Mouse (Mus musculus): ENCODE results near the gene Glb1l. TPM values are rescaled to one million over a fixed set of nuclear protein-coding genes. Genes with fewer than 3 reads are reported as not detected.

The Glb1l gene
- polyA plus RNA-seq (2012; ENCODE audit: low replicate concordance) = 0.58 and 0.97 TPM in 2 replicates

DNA sequence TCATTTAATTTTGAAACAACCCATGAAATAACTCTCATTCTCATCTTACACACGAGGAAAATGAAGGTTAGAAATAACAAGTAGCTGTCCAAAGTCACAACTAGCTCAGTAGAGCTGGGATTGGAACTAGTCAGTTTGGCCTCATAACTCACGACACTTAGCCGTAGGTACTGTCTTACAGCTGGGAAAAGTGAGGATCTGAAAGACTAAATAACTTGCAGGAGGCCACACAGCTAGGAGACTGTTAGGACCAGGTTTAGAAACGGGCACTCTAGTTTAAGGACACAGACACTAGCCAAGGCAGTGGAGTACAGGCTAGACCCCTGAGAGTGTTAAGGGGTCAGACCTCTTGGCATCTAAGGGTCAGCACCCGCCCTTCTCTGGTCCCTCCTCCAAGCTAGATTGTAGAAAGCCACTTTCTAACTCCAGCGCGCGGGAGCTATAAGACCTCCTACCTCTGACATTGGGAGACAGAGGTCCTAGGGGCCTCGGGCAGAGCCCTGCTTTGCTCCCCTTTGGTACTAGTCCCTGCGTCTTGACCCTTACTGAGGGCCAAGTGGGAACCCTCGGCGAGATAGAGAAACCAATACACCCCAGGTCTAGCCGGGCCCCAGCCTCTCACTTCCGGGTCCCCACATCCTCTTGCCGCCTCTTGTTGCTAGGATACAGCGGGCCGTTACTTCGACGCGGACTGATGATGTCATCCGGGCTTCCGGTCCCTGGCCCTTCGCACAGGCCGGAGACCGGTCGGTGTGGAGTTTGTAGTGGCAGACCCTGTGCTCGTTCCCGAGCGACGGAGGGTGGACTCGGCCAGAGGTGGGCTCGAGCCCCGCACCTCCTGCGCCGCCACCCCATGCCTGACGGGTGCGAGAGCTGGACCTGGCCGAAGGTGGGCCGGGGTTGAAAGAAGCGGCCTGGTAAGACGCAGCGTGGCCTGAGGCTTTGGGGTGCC, at the start of gene Glb1l, which contains the start of gene Stk16:
Gene Glb1l (minus strand): TSS at position 678 of the 952 bp plus-strand sequence.
Gene Stk16 (plus strand): TSS at position 703 of the 952 bp plus-strand sequence.

DNA sequence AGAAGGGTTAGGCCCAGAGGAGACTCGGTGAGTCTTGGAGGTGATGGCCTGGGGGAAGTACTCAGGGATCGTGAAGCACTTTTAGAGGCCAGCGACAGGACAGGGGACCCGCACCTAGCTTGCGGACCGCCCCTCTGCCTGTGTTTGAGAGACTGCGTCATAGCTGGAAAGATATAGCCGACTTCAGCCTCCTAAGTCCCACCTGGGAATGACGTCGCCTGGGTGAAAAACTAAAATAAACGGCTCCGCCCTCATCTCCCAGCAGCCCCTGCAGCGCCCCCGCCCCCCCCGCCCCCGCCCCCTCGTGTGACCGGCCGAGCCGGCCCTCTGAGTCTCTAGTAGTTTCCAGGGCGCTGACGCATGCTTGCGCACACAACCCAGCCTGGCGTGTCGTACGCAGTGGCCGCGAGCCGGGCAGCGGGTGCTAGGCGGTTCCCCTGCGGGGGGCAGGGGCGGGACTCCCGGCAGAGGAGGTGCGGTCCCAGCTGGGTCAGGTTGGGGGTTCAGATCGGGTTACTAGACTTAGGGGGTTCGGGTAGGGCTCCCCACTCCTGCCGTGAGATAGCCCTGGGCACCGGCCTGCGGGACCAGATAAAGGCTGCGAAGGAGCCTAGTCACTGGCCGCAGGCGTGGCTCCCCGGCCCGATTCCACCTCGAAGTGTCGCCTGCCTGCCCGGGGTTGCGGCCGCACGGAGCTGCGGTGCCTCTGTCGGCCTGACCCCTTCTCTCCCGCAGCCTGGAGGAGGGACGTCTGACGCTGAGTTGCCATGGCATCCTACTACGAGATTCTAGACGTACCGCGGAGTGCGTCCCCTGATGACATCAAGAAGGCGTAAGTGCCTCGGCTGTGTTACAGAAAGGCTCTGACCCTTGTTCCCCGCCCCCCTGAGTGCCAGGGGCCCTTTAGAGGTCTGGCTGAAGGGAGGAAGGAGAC, 25.8 kb upstream of the Glb1l start, which contains the start of gene Dnajb2:
Gene Dnajb2 (plus strand): TSS at position 290 of the 934 bp plus-strand sequence.

DNA sequence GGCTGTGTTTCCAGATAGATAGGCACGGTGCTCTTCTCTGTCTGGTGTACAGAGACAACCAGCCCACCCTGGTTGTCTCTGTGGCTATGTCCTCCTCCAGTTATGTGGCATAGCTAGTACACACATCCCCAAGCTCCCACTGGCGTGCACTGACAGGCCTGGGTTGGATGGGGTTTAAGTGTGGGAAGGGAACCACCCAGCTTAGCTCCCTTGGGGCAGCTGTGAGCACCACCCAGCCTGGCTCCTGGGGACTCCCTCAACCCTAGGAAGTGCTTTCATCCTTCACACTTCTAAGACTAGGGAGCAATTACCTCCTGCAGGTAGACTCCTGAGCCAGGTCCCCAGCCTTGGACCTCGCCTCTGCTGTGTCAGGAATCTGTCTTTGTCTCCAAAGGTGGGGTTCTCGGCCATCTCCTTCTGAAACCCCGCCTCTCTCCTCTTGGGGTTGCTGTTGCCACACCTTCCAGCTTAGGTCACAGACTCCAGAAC, 21.1 kb upstream of the Glb1l start, which contains the start of gene A630095N17Rik:
Gene A630095N17Rik (minus strand): TSS at position 439 of the 489 bp plus-strand sequence.

DNA sequence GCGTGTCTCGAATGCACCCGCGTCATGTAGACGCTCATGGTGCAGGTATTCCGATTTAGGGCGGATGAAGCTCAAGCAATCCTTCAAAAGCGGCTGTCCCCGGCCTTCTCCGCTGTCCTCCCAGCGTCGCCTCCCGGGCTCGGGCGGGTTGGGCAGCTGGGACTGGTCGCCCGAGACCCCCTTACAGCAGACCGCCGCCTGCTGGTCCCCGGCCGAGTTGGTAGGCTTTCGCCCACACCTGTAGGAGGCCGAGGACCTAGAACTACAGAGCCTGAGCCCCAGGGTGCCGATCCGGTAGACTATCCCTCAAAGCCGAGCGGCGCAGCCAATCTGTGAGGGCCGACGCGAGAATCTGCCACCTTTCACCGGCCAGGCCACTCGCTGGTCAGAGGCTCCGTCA, 8.9 kb upstream of the Glb1l start, which contains the start of gene Tuba4a:
Gene Tuba4a (minus strand): TSS at position 335 of the 400 bp plus-strand sequence.

DNA sequence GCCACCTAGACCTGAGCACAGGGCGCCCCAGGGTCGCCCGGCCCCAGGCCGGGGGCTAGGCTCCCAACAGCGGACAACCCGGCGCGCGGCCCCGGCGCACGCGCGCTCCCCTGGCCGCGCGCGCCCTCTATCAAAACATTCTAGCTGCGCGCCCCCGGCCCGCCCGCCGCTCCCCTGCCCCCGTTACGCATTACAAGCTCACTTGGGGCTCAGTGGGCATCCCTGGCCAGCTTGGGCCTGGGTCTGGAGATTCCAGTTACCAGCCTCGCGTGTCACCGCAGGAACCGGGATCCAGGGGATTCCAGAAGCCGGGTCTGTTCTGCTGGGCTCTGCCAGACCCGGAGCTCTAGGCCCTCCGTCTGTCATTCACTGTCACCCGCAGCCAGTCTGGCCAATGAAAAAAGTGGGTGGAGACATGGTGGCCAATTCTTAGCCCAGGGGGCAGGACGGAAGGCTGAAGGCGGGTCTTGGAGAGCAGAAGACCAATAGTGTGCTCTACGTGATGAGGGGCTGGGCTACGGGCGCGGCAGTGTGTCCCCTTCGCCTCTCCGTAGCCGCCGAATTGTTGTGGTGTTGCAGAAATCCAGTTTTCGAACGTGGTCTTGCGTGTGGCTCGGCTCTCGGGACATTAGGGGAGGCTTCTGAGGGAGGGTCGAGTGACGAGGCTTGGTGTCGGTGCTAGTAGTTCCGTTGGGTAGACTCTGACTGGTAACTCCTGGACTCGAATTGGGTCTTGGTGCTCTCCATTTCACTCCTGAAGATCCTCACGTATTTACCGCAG, 18.8 kb downstream of the Glb1l start, which contains the start of the genes Ankzf1 and Atg9a:
Gene Ankzf1 (plus strand): TSS at position 530 of the 781 bp plus-strand sequence.
Gene Atg9a (minus strand): TSS at position 575 of the 781 bp plus-strand sequence.

DNA sequence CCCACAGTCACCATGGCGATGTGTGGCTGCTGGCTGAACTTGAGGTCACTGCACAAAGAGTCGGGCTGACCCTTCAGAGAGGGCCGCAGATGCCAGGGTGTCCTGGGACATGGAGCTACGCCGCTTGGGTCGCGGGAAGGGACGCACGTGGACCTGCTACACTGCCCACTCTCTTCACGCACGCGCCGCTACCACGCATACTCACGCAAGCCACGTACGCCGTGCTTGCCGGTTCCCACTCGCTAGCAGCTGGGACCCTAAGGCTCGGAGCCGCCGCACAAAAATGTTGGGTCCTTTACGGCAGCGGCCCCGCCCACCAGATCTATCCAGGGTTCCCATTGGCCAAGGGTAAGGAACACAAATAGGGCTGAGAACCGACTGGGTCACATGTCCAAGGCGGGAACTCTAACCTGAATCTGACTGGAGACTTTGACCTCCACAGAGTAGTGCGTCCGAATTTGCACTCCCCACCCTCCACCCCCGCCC, 30.5 kb downstream of the Glb1l start, which contains the start of gene Abcb6:
Gene Abcb6 (minus strand): TSS at position 288 of the 486 bp plus-strand sequence.

DNA sequence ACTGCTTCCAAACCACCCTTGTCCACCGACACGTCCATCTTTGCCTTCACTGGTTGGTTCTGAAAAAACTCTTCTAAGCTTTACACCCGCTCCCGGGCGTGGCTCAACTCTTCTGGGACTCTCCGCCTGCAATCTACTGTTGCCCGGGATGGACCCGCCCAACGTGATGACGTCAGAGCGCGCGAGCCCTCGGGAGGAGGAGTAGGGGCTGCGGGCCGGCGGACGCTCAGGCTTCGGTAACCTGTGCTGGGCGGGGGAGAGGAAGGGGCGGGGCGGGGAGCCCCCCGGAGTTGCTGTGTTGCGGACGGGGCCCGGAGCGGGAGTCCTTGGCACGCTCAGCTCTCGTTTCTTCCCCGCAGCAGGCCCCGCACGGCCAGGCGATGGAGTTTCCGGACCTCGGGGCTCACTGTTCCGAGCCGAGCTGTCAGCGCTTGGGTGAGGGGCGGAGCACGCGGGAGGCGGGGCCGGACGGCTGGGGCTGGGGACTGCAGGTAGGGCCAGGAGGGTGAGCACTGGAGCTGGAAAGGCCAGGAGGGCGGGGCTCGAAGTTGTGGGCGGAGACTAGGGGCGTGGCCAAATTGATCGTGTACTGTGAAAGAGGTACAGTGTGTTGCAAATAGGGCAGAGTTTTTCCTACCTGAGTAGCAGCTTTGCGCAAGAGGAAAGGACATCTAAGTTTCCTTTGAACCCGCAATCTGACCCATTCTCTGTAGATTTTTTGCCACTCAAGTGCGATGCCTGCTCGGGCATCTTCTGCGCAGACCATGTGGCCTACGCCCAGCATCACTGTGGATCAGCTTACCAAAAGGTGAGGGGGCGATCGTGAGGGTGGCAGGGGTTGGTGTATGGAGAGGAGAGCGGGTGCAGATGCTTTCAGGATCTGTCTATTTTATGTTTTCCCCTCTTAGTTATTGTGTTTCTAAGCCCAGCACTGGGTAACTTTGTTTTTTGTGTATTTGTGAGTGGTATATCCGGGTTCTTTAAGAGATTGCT, 41.8 kb downstream of the Glb1l start, which contains the start of gene Zfand2b:
Gene Zfand2b (plus strand): TSS at position 175 of the 993 bp plus-strand sequence.

Other genes with a start within 250 kb of the Glb1l start
- gene Nhej1, start 85.6 kb downstream of the Glb1l start, polyA plus RNA-seq (2012; ENCODE audit: low replicate concordance) = 0.49 and 0.71 TPM in 2 replicates
- 0.15 TPM in 1 of 2 replicates, not detected in the other for gene Slc23a3, start 76.9 kb downstream of the Glb1l start, polyA plus RNA-seq (2012; ENCODE audit: low replicate concordance)
- 63.0 and 65.5 TPM in 2 replicates for gene Cnppd1, start 68.1 kb downstream of the Glb1l start, polyA plus RNA-seq (2012; ENCODE audit: low replicate concordance)
- gene Retreg2, start 68.0 kb downstream of the Glb1l start, polyA plus RNA-seq (2012; ENCODE audit: low replicate concordance) = 81.2 and 167 TPM in 2 replicates
- gene Zfand2b, start 42.2 kb downstream of the Glb1l start, polyA plus RNA-seq (2012; ENCODE audit: low replicate concordance) = 18.0 and 31.8 TPM in 2 replicates
- 0.13 and 7.2 TPM in 2 replicates for gene Abcb6, start 30.4 kb downstream of the Glb1l start, polyA plus RNA-seq (2012; ENCODE audit: low replicate concordance)
- 11.8 and 19.3 TPM in 2 replicates for gene Ankzf1, start 18.7 kb downstream of the Glb1l start, polyA plus RNA-seq (2012; ENCODE audit: low replicate concordance)
- gene Atg9a, start 18.6 kb downstream of the Glb1l start, polyA plus RNA-seq (2012; ENCODE audit: low replicate concordance) = 41.2 and 51.7 TPM in 2 replicates
- gene Stk16, start within 50 bp of the Glb1l start, polyA plus RNA-seq (2012; ENCODE audit: low replicate concordance) = 61.2 and 158 TPM in 2 replicates
- 16.3 and 47.0 TPM in 2 replicates for gene Tuba4a, start 9.1 kb upstream of the Glb1l start, polyA plus RNA-seq (2012; ENCODE audit: low replicate concordance)
- 0.28 TPM in 1 of 2 replicates, not detected in the other for gene A630095N17Rik, start 21.3 kb upstream of the Glb1l start, polyA plus RNA-seq (2012; ENCODE audit: low replicate concordance)
- gene Dnajb2, start 25.6 kb upstream of the Glb1l start, polyA plus RNA-seq (2012; ENCODE audit: low replicate concordance) = 18.6 and 44.4 TPM in 2 replicates
- gene Ptprn, start 53.7 kb upstream of the Glb1l start, polyA plus RNA-seq (2012; ENCODE audit: low replicate concordance) = 0.25 and 0.55 TPM in 2 replicates
- gene Resp18, start 67.6 kb upstream of the Glb1l start, polyA plus RNA-seq (2012; ENCODE audit: low replicate concordance) = not detected in 2 replicates
- gene Dnpep, start 107.2 kb upstream of the Glb1l start, polyA plus RNA-seq (2012; ENCODE audit: low replicate concordance) = 31.1 and 62.9 TPM in 2 replicates
- 0.42 and 3.0 TPM in 2 replicates for gene Des, start 149.5 kb upstream of the Glb1l start, polyA plus RNA-seq (2012; ENCODE audit: low replicate concordance)
- 1.3 and 3.6 TPM in 2 replicates for gene Speg, start 164.5 kb upstream of the Glb1l start, polyA plus RNA-seq (2012; ENCODE audit: low replicate concordance)
- gene Gmppa, start 225.1 kb upstream of the Glb1l start, polyA plus RNA-seq (2012; ENCODE audit: low replicate concordance) = 112 and 181 TPM in 2 replicates
- gene Asic4, start 239.6 kb upstream of the Glb1l start, polyA plus RNA-seq (2012; ENCODE audit: low replicate concordance) = not detected in 2 replicates